Mouse (Mus musculus): Measurements from ENCODE around the gene Large1.
"Not testable (repeated sequence)": the region's sequence is repeated elsewhere in the genome, so short reads cannot be mapped to it uniquely, and the experiment has no call there.

Gene Large1

GRCm38 (mm10) chr8:73016303-73016702, 337.0 kb downstream of the Large1 start:
- no peak for DNase-seq (ENCODE audit: low spot score)

- DNase-seq (ENCODE audit: low spot score), result no peak
Observed at GRCm38 (mm10) chr8:73007489-73007888, 345.9 kb downstream of the Large1 start.

- DNase-seq (ENCODE audit: low spot score), result no peak
Observed at GRCm38 (mm10) chr8:73003858-73004257, 349.5 kb downstream of the Large1 start.

GRCm38 (mm10) chr8:72993831-72994230, 359.5 kb downstream of the Large1 start:
- DNase-seq (ENCODE audit: low spot score), result no peak

GRCm38 (mm10) chr8:72990425-72990824, 362.9 kb downstream of the Large1 start:
- DNase-seq (ENCODE audit: low spot score), result no peak

GRCm38 (mm10) chr8:72982832-72983231, 370.5 kb downstream of the Large1 start:
- no peak for DNase-seq (ENCODE audit: low spot score)

- DNase-seq (ENCODE audit: low spot score), result no peak
Observed at GRCm38 (mm10) chr8:72955074-72955473, 398.3 kb downstream of the Large1 start.

- not testable (repeated sequence) for DNase-seq (ENCODE audit: low spot score)
Observed at GRCm38 (mm10) chr8:72941393-72941792, 411.9 kb downstream of the Large1 start.

- DNase-seq (ENCODE audit: low spot score), result no peak
Observed at GRCm38 (mm10) chr8:72919182-72919902, 434.0 kb downstream of the Large1 start.

GRCm38 (mm10) chr8:72905491-72905890, 447.8 kb downstream of the Large1 start:
- DNase-seq (ENCODE audit: low spot score), result no peak

- no peak for DNase-seq (ENCODE audit: low spot score)
Observed at GRCm38 (mm10) chr8:72901591-72901990, 451.7 kb downstream of the Large1 start.

- DNase-seq (ENCODE audit: low spot score), result no peak
Observed at GRCm38 (mm10) chr8:72899321-72899720, 454.0 kb downstream of the Large1 start.

GRCm38 (mm10) chr8:72883033-72883432, 470.3 kb downstream of the Large1 start:
- no peak for DNase-seq (ENCODE audit: low spot score)

GRCm38 (mm10) chr8:72873411-72873810, 479.9 kb downstream of the Large1 start:
- no peak for DNase-seq (ENCODE audit: low spot score)

GRCm38 (mm10) chr8:72846881-72847280, 506.5 kb downstream of the Large1 start:
- DNase-seq (ENCODE audit: low spot score), result no peak

GRCm38 (mm10) chr8:72835863-72836262, 517.5 kb downstream of the Large1 start:
- no peak for DNase-seq (ENCODE audit: low spot score)

GRCm38 (mm10) chr8:72833112-72833511, 520.2 kb downstream of the Large1 start:
- no peak for DNase-seq (ENCODE audit: low spot score)

GRCm38 (mm10) chr8:72832371-72832770, 521.0 kb downstream of the Large1 start:
- no peak for DNase-seq (ENCODE audit: low spot score)

GRCm38 (mm10) chr8:72817655-72818349, 535.5 kb downstream of the Large1 start:
- DNase-seq (ENCODE audit: low spot score), result no peak

GRCm38 (mm10) chr8:72816679-72817078, 536.7 kb downstream of the Large1 start:
- no peak for DNase-seq (ENCODE audit: low spot score)

- DNase-seq (ENCODE audit: low spot score), result no peak
Observed at GRCm38 (mm10) chr8:72815681-72816080, 537.7 kb downstream of the Large1 start.

- DNase-seq (ENCODE audit: low spot score), result no peak
Observed at GRCm38 (mm10) chr8:72812690-72813089, 540.6 kb downstream of the Large1 start.

- DNase-seq (ENCODE audit: low spot score), result no peak
Observed at GRCm38 (mm10) chr8:72801583-72801982, 551.8 kb downstream of the Large1 start.

- no peak for DNase-seq (ENCODE audit: low spot score)
Observed at GRCm38 (mm10) chr8:72780644-72781043, 572.7 kb downstream of the Large1 start.

All from ovary, postnatal 10 days (tissue).